Mouse (Mus musculus) adrenal gland, adult (tissue): ENCODE results near the gene Nt5dc2.
A peak's percentile ranks its signal among the peaks of the same experiment; 100 is the strongest.

Experiments used
- DNase-seq, 2 experiments: peaks; one replicate each; pipeline ENCODE4 v3.0.0; 2022 to 2023; ENCODE audit warnings: low spot score in 1 of 2; ENCODE audit not compliant: inconsistent age in 2 of 2

Nt5dc2 gene

GRCm38 (mm10) chr14:31130236-31131220, at the start of gene Nt5dc2:
Gene Nt5dc2, plus strand, starts transcription at chr14:31131053.
- peak; percentile 91 to 95 for DNase-seq

DNA sequence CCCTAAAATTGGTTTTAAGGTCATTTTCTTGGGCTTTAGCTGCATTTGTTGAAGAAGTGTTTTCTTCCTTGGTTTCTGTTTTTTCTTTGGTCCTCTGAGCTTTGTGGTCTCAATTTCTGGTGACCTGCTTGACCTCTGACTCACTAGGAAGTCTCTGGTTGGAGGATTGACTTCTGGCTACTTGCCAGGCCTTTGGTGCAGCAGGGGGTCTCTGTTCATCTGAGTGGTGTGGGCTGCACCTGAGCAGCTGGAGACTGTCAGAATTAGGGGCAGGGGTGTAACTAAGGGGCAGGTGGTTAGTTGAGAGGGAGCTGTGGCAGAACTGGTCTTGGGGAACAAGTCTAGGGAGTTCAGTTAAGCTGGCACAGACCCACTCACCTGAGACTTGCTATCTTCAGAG, 49.7 kb upstream of the Nt5dc2 start:
- DNase-seq: no peak

DNA sequence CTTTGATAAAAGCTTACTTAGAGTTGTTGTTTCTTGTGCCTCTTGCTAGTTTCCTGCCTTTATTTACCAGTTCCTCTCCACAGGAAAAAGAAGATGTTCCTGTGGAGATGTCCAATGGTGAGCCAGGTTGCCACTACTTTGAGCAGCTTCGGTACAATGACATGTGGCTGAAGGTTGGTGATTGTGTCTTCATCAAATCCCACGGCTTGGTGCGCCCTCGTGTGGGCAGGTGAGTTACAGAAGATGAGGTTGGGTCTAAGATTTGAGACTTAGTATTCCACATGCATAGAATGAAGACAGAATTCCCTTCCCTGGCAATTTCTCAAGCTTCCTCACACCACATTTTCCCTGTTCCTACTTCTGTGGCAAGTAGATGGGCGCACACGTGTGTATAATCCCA, 43.4 kb upstream of the Nt5dc2 start:
- DNase-seq: no peak

DNA sequence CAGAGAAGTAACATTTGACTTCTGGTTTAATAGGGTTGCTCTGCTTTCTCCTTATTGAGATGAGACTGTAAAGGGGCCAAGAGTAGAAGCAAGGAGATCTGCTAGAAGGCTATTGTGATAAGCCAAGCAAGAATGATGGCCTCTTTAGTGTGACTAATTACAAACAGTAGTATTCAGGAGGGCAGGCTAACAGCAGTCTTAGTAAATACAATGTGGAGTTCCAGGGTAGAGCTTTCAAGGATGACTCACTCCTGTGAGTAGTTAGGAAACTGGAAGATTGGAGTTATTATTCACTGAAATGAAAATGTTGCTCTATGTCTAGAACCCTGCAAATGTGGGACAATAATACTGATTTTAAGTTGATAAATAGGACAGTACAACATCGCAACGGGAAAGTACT, 42.3 kb upstream of the Nt5dc2 start:
- peak in 1 of 2 experiments; percentile 44 for DNase-seq

DNA sequence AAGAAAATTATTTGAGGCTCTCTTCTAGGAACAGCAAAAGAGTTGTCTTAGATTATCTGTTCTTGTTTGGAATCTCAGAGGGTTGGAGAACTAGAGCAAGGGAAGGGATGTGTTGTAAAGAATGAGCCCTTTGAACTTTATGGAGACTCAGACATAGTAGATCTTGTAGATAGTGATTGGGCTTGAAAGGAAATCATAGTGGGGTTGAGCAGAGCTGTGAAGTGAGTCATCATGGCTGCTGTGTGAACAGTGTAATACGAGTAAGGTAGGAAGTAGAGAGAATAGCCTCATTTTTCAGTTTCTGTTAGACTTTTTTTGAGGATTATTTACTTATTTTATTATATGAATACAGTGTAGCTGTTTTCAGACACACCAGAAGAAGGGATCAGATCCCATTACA, 40.9 kb upstream of the Nt5dc2 start:
- no peak for DNase-seq

DNA sequence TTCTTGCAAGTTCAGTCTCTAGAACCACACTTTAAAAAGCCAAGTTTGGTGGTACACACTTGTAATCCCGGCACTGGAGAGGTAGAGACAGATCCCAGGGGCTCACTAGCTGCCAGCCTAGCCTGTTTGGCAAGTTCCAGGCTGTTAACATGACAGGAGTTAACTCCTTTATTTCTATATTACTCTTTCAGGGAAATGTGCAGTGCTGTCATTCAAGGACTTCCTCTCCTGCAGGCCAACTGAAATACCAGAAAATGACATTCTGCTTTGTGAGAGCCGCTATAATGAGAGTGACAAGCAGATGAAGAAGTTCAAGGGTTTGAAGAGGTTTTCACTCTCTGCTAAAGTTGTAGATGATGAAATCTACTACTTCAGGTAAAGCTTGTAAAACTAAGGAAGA, 25.7 kb upstream of the Nt5dc2 start:
- no peak for DNase-seq

- no peak for DNase-seq
Measured at GRCm38 (mm10) chr14:31110613-31111012, 20.2 kb upstream of the Nt5dc2 start.

- DNase-seq: no peak
Measured at GRCm38 (mm10) chr14:31112187-31112586, 18.7 kb upstream of the Nt5dc2 start.

- no peak for DNase-seq
Measured at GRCm38 (mm10) chr14:31114011-31114410, 16.8 kb upstream of the Nt5dc2 start.

DNA sequence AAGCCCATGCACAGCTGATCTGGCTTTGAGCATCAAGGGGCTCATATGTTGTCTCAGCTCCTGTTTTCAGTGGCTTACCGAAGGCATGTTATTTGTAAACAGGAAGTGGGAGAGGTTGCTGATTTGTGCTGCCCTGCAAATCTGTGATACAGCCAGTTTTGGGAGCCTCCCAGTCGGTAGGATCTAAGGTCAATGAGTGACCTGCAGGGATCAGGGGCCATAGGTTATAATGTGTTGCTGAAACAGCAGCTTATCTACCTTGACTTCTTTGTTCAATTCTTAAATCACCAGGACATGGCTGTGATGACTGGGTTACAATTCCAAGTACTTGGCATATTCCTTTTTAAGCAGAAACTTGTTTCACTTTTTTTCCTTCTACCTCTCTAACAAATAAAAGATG, 15.3 kb upstream of the Nt5dc2 start:
- no peak for DNase-seq

- DNase-seq: peak in 1 of 2 experiments; percentile 66
Measured at GRCm38 (mm10) chr14:31125106-31126075, 5.5 kb upstream of the Nt5dc2 start.

DNA sequence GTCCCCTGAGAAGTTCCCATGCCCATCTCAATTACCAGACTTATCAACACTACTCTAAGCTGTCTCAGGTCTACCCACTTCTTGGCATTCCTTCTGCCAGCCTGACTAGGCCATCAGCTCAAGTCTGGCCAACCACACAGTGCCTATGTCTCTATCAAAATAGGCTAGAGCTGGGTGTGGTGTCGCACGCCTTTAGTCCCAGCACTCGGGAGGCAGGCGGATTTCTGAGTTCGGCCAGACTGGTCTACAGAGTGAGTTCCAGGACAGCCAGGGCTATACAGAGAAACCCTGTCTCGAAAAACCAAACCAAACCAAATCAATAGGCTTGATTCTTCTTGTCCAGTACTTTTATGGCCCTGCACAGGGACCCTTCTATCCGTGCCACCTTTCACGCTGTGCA, 4.0 kb upstream of the Nt5dc2 start:
- DNase-seq: no peak

GRCm38 (mm10) chr14:31128101-31128825, 2.6 kb upstream of the Nt5dc2 start:
- DNase-seq: peak; percentile 79 to 91

GRCm38 (mm10) chr14:31128826-31129219, 2.0 kb upstream of the Nt5dc2 start, which contains the start of gene Smim4:
Gene Smim4, minus strand, starts transcription at chr14:31128956.
- DNase-seq: peak; percentile 98

- peak in 1 of 2 experiments; percentile 49 for DNase-seq
Measured at GRCm38 (mm10) chr14:31129326-31130235, 1.3 kb upstream of the Nt5dc2 start.

- DNase-seq: peak in 1 of 2 experiments; percentile 68
Measured at GRCm38 (mm10) chr14:31131272-31131821, 494 bp downstream of the Nt5dc2 start.

- DNase-seq: peak; percentile 39 to 63
Measured at GRCm38 (mm10) chr14:31132031-31132430, 1.2 kb downstream of the Nt5dc2 start.

- no peak for DNase-seq
Measured at GRCm38 (mm10) chr14:31132491-31132975, 1.7 kb downstream of the Nt5dc2 start.

DNA sequence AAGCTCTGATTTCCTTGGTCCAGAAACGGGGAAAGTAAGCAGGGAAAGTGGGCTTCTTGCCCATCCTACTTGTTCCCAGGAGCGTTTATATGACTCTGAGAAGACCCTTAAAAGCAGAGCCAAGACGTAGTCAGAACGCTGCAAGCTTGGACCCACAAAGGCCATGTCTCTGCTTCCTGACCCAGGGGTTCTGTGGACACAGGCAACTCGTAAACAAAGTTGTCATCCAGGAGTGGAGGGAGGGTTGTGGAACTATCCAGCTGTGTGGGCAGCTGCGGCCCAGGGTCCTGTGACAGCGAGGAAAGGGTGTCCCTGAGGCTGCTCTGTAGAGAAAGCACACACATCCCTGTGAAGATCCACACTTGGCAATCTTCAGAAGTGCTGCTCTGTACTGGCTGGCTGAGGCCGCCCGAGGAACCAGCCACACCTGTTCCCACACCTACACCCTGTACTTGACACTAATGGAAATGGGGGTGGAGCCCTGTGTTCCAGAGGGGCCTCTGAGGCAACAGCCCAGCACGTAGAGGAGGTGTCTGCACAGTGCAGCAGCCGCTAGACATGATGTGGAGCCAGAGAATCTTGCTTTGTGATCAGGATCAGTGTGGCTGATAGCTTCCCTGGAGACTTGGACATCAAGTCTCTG, 2.3 kb downstream of the Nt5dc2 start:
- DNase-seq: no peak
